Mouse (Mus musculus): ENCODE data around the gene Kpna2. TPM values are rescaled to one million over a fixed set of nuclear protein-coding genes. Genes with fewer than 3 reads are reported as not detected.
A peak's percentile ranks its signal among the peaks of the same experiment; 100 is the strongest.

Gene Kpna2
- polyA plus RNA-seq (2015; fragmentation: Nextera tagmentation; extraction: Ambion mirVana), result 407 and 415 TPM in 2 replicates

GRCm38 (mm10) chr11:106999151-106999948, at the start of gene Kpna2:
Gene Kpna2 (minus strand): TSS chr11:106999541.
- peaks cover 31% of the 10 kb centered on the region for H3K36me3 ChIP-seq
- H3K27me3 ChIP-seq, result no peaks in the 10 kb centered on the region
- WGBS, result under 1% methylated on average over 62 of the region's 62 CpGs
- no peaks in the 10 kb centered on the region for H3K9me3 ChIP-seq (replicated peaks)
- peak within 1 kb of the TSS; percentile 88 for H3K9ac ChIP-seq
- peaks cover 22% of the 10 kb centered on the region for H3K4me1 ChIP-seq
- ATAC-seq (replicated peaks; ENCODE audit: low FRiP score), result peak; percentile 95
- H3K4me2 ChIP-seq, result peak within 1 kb of the TSS; percentile 69
- peak within 1 kb of the TSS; percentile 91 for H3K27ac ChIP-seq
- H3K4me3 ChIP-seq (replicated peaks), result peak within 1 kb of the TSS; percentile 99

DNA sequence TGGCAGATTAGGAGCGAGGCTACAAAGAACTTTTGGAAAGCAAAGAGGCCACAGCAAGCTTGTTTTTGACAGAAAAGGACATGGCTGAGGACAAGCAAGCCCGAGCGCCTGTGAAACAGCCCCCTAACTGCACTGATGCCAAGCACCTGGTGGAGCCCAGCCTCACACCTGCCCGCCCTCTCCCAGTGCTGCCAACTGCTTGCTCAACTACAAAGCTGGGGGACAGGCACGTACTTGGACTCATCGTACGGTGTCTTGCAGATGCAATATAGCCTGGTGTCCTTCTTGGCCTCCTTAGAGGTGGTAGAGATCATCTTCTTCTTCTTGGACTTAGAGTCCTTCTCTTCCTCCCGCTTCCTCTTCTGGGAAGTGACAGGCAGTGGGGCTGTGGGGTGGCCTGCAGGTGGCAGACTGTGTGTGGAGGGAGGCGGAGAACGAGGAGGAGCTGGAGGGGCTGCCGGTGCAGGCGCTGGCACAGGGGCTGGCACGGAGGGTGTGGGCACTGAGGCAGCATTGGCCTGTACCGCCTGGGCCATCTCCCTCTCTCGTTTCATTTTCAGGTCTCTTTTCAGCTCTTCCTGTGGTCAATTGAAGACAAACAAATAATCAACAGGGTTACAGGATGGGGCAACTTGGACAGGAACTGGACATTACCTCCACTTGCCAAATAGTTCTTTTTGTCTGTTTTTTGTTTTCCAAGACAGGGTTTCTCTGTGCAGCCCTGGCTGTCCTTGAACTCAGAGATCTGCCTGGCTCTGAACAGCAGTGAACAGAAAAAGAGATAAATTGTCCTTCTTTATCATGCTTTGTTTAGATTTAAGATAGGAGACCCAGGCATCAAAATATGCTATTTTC, 47.7 kb upstream of the Kpna2 start:
- no peaks in the 10 kb centered on the region for H3K27me3 ChIP-seq
- WGBS, result 91% methylated on average over 15 of the region's 15 CpGs
- no peak overlapping the region for H3K4me2 ChIP-seq
- no peak overlapping the region for H3K27ac ChIP-seq
- H3K9me3 ChIP-seq (replicated peaks), result no peaks in the 10 kb centered on the region
- H3K4me3 ChIP-seq (replicated peaks), result no peak overlapping the region
- no peaks in the 10 kb centered on the region for H3K4me1 ChIP-seq
- H3K36me3 ChIP-seq, result peaks cover 63% of the 10 kb centered on the region
- H3K9ac ChIP-seq, result no peak overlapping the region
- ATAC-seq (replicated peaks; ENCODE audit: low FRiP score), result no peak

GRCm38 (mm10) chr11:107045546-107045945, 46.2 kb upstream of the Kpna2 start:
- no peaks in the 10 kb centered on the region for H3K27me3 ChIP-seq
- H3K4me1 ChIP-seq, result no peaks in the 10 kb centered on the region
- H3K36me3 ChIP-seq, result peaks cover 71% of the 10 kb centered on the region
- no peaks in the 10 kb centered on the region for H3K9me3 ChIP-seq (replicated peaks)
- H3K27ac ChIP-seq, result no peak overlapping the region
- no peak for ATAC-seq (replicated peaks; ENCODE audit: low FRiP score)
- H3K4me2 ChIP-seq, result no peak overlapping the region
- H3K9ac ChIP-seq, result no peak overlapping the region
- WGBS, result 95% methylated on average over 4 of the region's 4 CpGs
- H3K4me3 ChIP-seq (replicated peaks), result no peak overlapping the region

DNA sequence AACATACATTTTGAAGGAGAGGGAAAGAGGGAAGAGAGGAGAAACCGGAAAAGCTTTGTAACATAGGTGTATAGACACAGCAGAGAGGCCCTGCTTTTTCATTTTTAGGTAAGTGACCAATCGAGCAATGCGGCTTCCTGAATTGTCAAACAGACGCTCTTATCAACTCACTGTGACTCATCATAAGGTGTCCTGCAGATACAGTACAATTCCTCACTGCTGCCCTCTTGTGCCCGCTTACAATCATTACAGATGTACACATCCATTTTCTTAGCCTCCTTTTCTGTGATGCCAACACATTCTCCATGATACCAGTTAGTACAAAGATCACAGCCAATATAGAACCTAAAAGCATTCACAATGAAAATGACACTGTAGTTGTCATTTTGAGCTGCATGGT, 45.0 kb upstream of the Kpna2 start:
- H3K27ac ChIP-seq, result no peak overlapping the region
- no peak overlapping the region for H3K4me3 ChIP-seq (replicated peaks)
- no peak overlapping the region for H3K4me2 ChIP-seq
- H3K9ac ChIP-seq, result no peak overlapping the region
- H3K4me1 ChIP-seq, result no peaks in the 10 kb centered on the region
- H3K9me3 ChIP-seq (replicated peaks), result no peaks in the 10 kb centered on the region
- no peak for ATAC-seq (replicated peaks; ENCODE audit: low FRiP score)
- 55% methylated on average over 5 of the region's 5 CpGs for WGBS
- no peaks in the 10 kb centered on the region for H3K27me3 ChIP-seq
- H3K36me3 ChIP-seq, result peaks cover 84% of the 10 kb centered on the region

- H3K27ac ChIP-seq, result no peak overlapping the region
- 92% methylated on average over 11 of the region's 11 CpGs for WGBS
- no peak overlapping the region for H3K4me2 ChIP-seq
- H3K27me3 ChIP-seq, result no peaks in the 10 kb centered on the region
- no peaks in the 10 kb centered on the region for H3K4me1 ChIP-seq
- no peaks in the 10 kb centered on the region for H3K9me3 ChIP-seq (replicated peaks)
- no peak overlapping the region for H3K9ac ChIP-seq
- peaks cover 93% of the 10 kb centered on the region for H3K36me3 ChIP-seq
- no peak for ATAC-seq (replicated peaks; ENCODE audit: low FRiP score)
- H3K4me3 ChIP-seq (replicated peaks), result no peak overlapping the region
These were observed 44.0 kb upstream of the Kpna2 start for GRCm38 (mm10) chr11:107043361-107043760.

- Histone ChIP-seq H3K27me3 (no peaks in the 10 kb centered on the region), H3K4me1 (no peaks in the 10 kb centered on the region), H3K27ac (no peak overlapping the region), H3K9me3 (replicated peaks) (no peaks in the 10 kb centered on the region), H3K36me3 (peaks cover 95% of the 10 kb centered on the region), H3K4me3 (replicated peaks) (no peak overlapping the region), H3K9ac (no peak overlapping the region), H3K4me2 (no peak overlapping the region)
- 88% methylated on average over 3 of the region's 3 CpGs for WGBS
- no peak for ATAC-seq (replicated peaks; ENCODE audit: low FRiP score)
These were observed 42.1 kb upstream of the Kpna2 start for GRCm38 (mm10) chr11:107041396-107041795.

DNA sequence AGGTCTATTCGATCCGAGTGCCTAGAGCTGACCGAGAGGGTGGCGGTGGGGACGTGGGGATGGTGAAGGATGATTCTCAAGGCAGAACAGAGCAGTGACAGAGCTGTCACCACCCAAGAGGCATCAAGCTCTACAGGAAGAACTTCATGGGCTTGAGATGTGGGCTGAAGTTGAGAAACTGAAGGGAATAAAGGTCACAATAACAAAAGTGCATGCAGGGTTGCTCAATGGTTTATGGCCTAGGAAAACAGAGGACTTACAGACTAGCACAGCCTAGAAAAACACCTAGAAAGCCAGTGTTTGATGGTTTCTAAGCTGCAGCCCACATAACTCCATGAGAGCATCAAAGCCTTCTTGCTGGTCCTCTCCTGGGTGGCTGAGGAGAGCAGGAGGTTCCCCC, 40.1 kb upstream of the Kpna2 start:
- H3K4me3 ChIP-seq (replicated peaks), result no peak overlapping the region
- no peak for ATAC-seq (replicated peaks; ENCODE audit: low FRiP score)
- no peak overlapping the region for H3K9ac ChIP-seq
- H3K9me3 ChIP-seq (replicated peaks), result no peaks in the 10 kb centered on the region
- no peak overlapping the region for H3K4me2 ChIP-seq
- H3K4me1 ChIP-seq, result no peaks in the 10 kb centered on the region
- WGBS, result 94% methylated on average over 5 of the region's 5 CpGs
- H3K36me3 ChIP-seq, result peaks cover 95% of the 10 kb centered on the region
- H3K27ac ChIP-seq, result no peak overlapping the region
- H3K27me3 ChIP-seq, result no peaks in the 10 kb centered on the region

DNA sequence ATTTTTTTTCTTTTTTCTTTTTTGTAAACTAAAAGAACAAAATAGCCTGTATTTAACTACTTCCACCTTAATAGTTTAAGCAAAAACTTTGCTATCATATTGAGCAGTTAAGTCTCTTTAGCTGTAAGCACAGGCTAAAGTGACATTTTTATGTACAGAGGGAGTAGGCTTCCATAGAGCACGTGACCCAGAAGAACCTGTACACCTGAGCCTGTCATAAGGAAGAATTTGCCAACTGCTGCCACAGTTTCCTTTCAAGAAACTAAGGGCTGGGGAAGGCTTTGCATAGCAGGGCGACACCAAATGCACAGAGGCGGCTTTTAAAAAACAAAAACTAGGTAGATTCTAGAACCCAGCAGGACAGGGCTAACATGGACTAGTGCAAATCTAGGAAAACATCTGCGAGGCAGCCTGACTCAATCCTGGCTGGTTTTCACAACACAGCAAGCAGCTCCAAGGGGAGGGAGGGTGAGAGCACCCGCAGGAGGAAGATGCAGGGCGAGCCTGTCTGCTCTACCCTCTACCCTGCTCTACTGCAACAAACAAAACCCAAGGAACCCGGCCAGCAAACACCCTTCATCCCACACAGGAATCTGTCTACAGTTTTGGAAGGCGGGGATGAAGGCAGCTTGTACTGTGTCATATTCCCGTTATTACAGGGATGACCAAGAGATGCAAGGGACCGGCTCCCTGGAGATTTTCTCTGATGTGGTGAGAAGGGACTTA, 34.9 kb upstream of the Kpna2 start:
- Histone ChIP-seq H3K4me1 (peaks cover 22% of the 10 kb centered on the region), H3K9me3 (replicated peaks) (no peaks in the 10 kb centered on the region), H3K36me3 (peaks cover 48% of the 10 kb centered on the region), H3K4me3 (replicated peaks) (no peak overlapping the region), H3K27ac (no peak overlapping the region), H3K27me3 (no peaks in the 10 kb centered on the region), H3K9ac (no peak overlapping the region), H3K4me2 (no peak overlapping the region)
- WGBS, result 83% methylated on average over 10 of the region's 10 CpGs
- ATAC-seq (replicated peaks; ENCODE audit: low FRiP score), result no peak

- Histone ChIP-seq H3K4me1 (peaks cover 37% of the 10 kb centered on the region), H3K27ac (peak overlapping the region; percentile 14; the same call in 1 of the 2 replicates), H3K4me3 (replicated peaks) (no peak overlapping the region), H3K9ac (no peak overlapping the region), H3K27me3 (no peaks in the 10 kb centered on the region), H3K4me2 (no peak overlapping the region), H3K36me3 (peaks cover 22% of the 10 kb centered on the region), H3K9me3 (replicated peaks) (no peaks in the 10 kb centered on the region)
- no peak for ATAC-seq (replicated peaks; ENCODE audit: low FRiP score)
- WGBS, result 39% methylated on average over 7 of the region's 7 CpGs
These were observed 32.3 kb upstream of the Kpna2 start for GRCm38 (mm10) chr11:107031635-107032034.

DNA sequence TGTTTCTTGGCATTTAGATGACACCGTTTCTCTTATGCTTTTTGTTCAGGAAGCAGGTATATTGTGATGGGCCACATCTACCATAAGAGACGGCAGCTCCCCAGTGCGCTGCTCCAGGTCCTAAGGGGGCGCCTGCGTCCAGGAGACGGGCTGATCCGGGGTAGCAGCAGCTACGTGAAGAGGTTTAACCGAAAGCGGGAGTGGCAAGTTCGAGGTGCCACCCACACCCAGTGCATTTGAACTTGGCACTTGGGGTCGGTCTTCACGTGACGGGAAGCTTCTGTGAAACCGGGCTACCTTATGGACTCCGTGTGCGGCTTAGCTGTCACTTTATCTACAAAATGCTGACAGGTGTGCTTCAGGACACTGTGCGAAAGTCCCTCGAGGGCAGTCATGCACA, 30.2 kb upstream of the Kpna2 start:
- Histone ChIP-seq H3K4me2 (no peak overlapping the region), H3K27me3 (no peaks in the 10 kb centered on the region), H3K36me3 (peaks cover 3% of the 10 kb centered on the region; the same call in 1 of the 2 replicates), H3K27ac (no peak overlapping the region), H3K9ac (no peak overlapping the region), H3K9me3 (replicated peaks) (no peaks in the 10 kb centered on the region), H3K4me3 (replicated peaks) (no peak overlapping the region), H3K4me1 (peaks cover 58% of the 10 kb centered on the region)
- WGBS, result 53% methylated on average over 19 of the region's 19 CpGs
- no peak for ATAC-seq (replicated peaks; ENCODE audit: low FRiP score)

GRCm38 (mm10) chr11:107028754-107029153, 29.4 kb upstream of the Kpna2 start:
- peak overlapping the region; percentile 91 for H3K4me2 ChIP-seq
- peaks cover 66% of the 10 kb centered on the region for H3K4me1 ChIP-seq
- H3K4me3 ChIP-seq (replicated peaks), result peak overlapping the region; percentile 61
- no peaks in the 10 kb centered on the region for H3K27me3 ChIP-seq
- ATAC-seq (replicated peaks; ENCODE audit: low FRiP score), result no peak
- WGBS, result 68% methylated on average over 6 of the region's 6 CpGs
- no peaks in the 10 kb centered on the region for H3K36me3 ChIP-seq
- H3K9ac ChIP-seq, result peak overlapping the region; percentile 74; the same call in 1 of the 2 replicates
- no peak overlapping the region; the same call in 1 of the 2 replicates for H3K27ac ChIP-seq
- H3K9me3 ChIP-seq (replicated peaks), result no peaks in the 10 kb centered on the region

- Histone ChIP-seq H3K4me3 (replicated peaks) (peak overlapping the region; percentile 61), H3K4me2 (peak overlapping the region; percentile 91), H3K27me3 (no peaks in the 10 kb centered on the region), H3K9ac (peak overlapping the region; percentile 74), H3K36me3 (no peaks in the 10 kb centered on the region), H3K9me3 (replicated peaks) (no peaks in the 10 kb centered on the region), H3K27ac (peak overlapping the region; percentile 92), H3K4me1 (peaks cover 67% of the 10 kb centered on the region)
- WGBS, result 4% methylated on average over 29 of the region's 29 CpGs
- peak; percentile 58 for ATAC-seq (replicated peaks; ENCODE audit: low FRiP score)
These were observed 28.9 kb upstream of the Kpna2 start for GRCm38 (mm10) chr11:107028275-107028618.

Data from kidney, embryonic 15.5 days (tissue).